Mouse (Mus musculus): Measurements from ENCODE around the gene Cox7a1. TPM values are rescaled to one million over a fixed set of nuclear protein-coding genes. Genes with fewer than 3 reads are reported as not detected.
A peak's percentile ranks its signal among the peaks of the same experiment; 100 is the strongest.
"Not testable (repeated sequence)": the region's sequence is repeated elsewhere in the genome, so short reads cannot be mapped to it uniquely, and the experiment has no call there.

Cox7a1 gene
- total and polyA plus RNA-seq, 2 experiments from 2014 or later, result 816 to 1,339 TPM

DNA sequence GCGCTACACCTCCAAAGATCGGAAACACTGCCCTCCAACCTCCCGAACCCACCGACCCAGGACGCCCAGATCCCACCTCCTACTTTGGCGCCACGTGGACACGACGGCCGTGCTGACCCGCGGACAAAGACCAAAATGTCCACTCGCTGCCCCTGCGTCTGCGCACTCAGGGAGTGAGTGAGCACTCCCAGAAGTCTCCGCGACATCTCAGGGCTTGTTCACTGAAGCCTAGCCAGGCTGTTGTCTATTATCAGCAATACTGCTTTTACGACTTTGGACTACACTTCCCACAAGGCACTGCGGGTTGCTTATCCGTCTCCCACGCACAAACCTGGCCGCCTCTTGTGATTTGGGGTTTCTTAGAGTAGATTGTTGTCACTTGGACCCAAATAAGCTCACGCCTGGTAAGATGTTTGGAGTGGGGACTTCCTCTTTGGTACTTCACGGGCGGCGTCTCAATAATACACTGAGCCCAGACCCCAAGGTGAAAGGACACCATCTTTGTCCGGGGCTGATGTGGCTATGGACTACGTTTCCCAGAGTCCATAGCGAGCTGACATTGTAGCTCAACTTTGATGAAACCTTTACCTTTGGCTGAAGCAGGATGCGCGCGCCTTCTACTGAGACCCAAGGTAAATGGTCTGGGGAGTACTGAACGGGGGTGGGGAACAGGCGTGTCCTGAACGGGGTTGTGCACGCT is 14.2 kb upstream of the Cox7a1 start, which contains the start of gene Zfp146:
Zfp146 (minus strand) TSS at position 168 of the 700 bp plus-strand sequence.
- WGBS, result under 1% methylated on average over 36 of the region's 36 CpGs
- no peak; the same call in 1 of the 2 replicates for TF ChIP-seq EP300 (IDR thresholded peaks at IDR 0.05; ENCODE audit: low read depth)
- no peak for TF ChIP-seq CTCF (IDR thresholded peaks at IDR 0.05; ENCODE audit: low read depth)

DNA sequence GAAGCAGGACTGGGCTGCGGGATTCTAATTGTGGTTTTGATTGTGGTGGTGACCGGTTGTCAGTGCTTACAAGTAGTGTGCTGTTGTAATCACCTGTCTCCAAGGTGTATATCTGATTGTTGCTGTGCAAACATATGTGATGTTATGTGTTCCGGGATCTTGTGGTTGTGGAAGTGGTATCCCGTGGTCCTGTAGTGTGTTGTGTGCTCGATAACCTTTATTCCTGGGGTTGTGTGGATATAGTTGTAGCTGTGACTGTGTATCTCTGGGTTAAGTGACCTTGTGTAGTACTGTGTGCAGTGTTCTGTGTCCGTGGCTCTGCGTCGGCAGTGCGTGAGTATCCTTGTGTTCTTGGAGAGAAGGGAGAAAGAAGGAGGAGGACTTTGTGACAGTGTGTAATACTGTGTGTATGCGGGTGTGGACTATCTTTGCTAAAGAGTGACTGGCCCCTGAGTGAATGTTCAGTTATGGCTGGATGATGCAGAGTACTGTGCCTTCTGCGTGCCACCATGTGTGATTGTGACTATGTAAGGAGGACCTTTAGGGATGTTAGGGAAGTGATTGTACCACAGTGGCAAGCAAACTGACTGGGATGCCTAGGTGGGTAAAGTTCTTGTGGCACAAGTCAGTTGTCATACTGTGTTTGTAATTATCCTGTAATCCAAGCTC is 13.5 kb upstream of the Cox7a1 start:
- Histone ChIP-seq H3K36me3 (replicated peaks; ENCODE audit: control insufficient read depth, insufficient read depth, low read length) (no peaks in the 10 kb centered on the region), H3K27ac (ENCODE audit: low read depth) (peak overlapping the region; percentile 88), H3K27me3 (ENCODE audit: control insufficient read depth, insufficient read depth, low read length) (no peaks in the 10 kb centered on the region), H3K4me2 (ENCODE audit: low read depth, low read length) (peak overlapping the region; percentile 84), H3K4me3 (ENCODE audit: low read depth, low read length) (peak overlapping the region; percentile 68), H3K9me3 (replicated peaks; ENCODE audit: control insufficient read depth, low read length) (peaks cover 4% of the 10 kb centered on the region; the same call in 1 of the 2 replicates), H3K9ac (replicated peaks; ENCODE audit: low read depth, low read length) (peak overlapping the region; percentile 69), H3K4me1 (ENCODE audit: control insufficient read depth, insufficient read depth) (peaks cover 19% of the 10 kb centered on the region)
- ATAC-seq (ENCODE audit: insufficient read depth, low read depth) (peak; percentile 2), DNase-seq (ENCODE audit: low spot score) (no peak)
- no peak for TF ChIP-seq EP300 (IDR thresholded peaks at IDR 0.05; ENCODE audit: low read depth)
- no peak for TF ChIP-seq CTCF (IDR thresholded peaks at IDR 0.05; ENCODE audit: low read depth)
- 20% methylated on average over 11 of the region's 11 CpGs for WGBS

More for the DNA sequence above, 14.2 kb upstream of the Cox7a1 start, which contains the start of gene Zfp146:
- DNase-seq (ENCODE audit: low spot score) (peak; percentile 98), ATAC-seq (ENCODE audit: insufficient read depth, low read depth) (peak; percentile 96)
- Histone ChIP-seq H3K4me1 (ENCODE audit: control insufficient read depth, insufficient read depth) (peaks cover 19% of the 10 kb centered on the region), H3K27ac (ENCODE audit: low read depth) (peak within 1 kb of the TSS; percentile 88), H3K9me3 (replicated peaks; ENCODE audit: control insufficient read depth, low read length) (peaks cover 4% of the 10 kb centered on the region; the same call in 1 of the 2 replicates), H3K36me3 (replicated peaks; ENCODE audit: control insufficient read depth, insufficient read depth, low read length) (no peaks in the 10 kb centered on the region), H3K4me2 (ENCODE audit: low read depth, low read length) (peak within 1 kb of the TSS; percentile 84), H3K9ac (replicated peaks; ENCODE audit: low read depth, low read length) (peak within 1 kb of the TSS; percentile 69), H3K27me3 (ENCODE audit: control insufficient read depth, insufficient read depth, low read length) (no peaks in the 10 kb centered on the region), H3K4me3 (ENCODE audit: low read depth, low read length) (peak within 1 kb of the TSS; percentile 68)

DNA sequence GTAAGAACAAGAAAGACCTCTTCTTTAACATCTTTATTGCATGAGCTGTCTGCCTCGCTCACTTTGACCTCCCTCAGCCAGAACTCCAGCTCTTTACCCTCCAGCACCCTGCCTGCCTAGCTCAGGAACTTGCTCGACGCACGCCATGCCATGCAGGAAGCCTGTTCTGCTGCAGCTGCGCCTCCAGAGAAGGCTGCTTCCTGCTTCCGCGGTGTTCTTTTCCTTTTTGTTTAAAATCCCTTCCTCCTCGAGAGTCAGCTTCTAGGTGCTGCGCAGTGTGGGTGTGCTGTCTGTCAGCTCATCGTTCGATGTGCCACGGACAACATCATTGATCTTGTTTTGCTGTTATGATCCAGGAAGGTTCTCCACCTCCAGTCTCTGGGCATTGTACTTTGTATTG is 7.5 kb upstream of the Cox7a1 start:
- TF ChIP-seq EP300 (IDR thresholded peaks at IDR 0.05; ENCODE audit: low read depth) (no peak), CTCF (IDR thresholded peaks at IDR 0.05; ENCODE audit: low read depth) (no peak)
- H3K4me3 ChIP-seq (ENCODE audit: low read depth, low read length), result no peak overlapping the region
- WGBS, result 70% methylated on average over 12 of the region's 12 CpGs
- no peaks in the 10 kb centered on the region for H3K4me1 ChIP-seq (ENCODE audit: control insufficient read depth, insufficient read depth)
- H3K9me3 ChIP-seq (replicated peaks; ENCODE audit: control insufficient read depth, low read length), result no peaks in the 10 kb centered on the region
- no peak overlapping the region for H3K9ac ChIP-seq (replicated peaks; ENCODE audit: low read depth, low read length)
- ATAC-seq (ENCODE audit: insufficient read depth, low read depth) (no peak), DNase-seq (ENCODE audit: low spot score) (no peak)
- H3K27ac ChIP-seq (ENCODE audit: low read depth), result no peak overlapping the region
- peaks cover 29% of the 10 kb centered on the region for H3K36me3 ChIP-seq (replicated peaks; ENCODE audit: control insufficient read depth, insufficient read depth, low read length)
- no peak overlapping the region for H3K4me2 ChIP-seq (ENCODE audit: low read depth, low read length)
- H3K27me3 ChIP-seq (ENCODE audit: control insufficient read depth, insufficient read depth, low read length), result no peaks in the 10 kb centered on the region

DNA sequence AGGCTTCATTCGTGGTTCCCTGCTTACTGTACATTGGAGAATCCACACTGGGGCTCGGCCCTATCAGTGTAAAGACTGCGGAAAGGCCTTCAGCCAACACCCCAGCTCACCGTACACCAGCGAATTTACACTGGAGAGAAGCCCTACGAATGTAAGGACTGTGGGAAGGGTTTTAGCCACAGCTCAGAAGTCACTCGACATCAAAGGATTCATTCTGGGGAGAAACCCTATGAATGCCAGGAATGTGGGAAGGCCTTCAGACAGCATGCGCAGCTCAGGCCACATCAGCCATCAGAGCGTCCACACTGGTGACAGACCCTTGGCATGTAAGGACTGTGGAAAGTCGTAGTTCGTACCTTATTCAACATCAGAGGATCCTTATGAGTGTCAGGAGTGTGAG is 5.7 kb upstream of the Cox7a1 start:
- Histone ChIP-seq H3K36me3 (replicated peaks; ENCODE audit: control insufficient read depth, insufficient read depth, low read length) (peaks cover 29% of the 10 kb centered on the region), H3K27me3 (ENCODE audit: control insufficient read depth, insufficient read depth, low read length) (no peaks in the 10 kb centered on the region), H3K9ac (replicated peaks; ENCODE audit: low read depth, low read length) (no peak overlapping the region), H3K9me3 (replicated peaks; ENCODE audit: control insufficient read depth, low read length) (no peaks in the 10 kb centered on the region), H3K27ac (ENCODE audit: low read depth) (no peak overlapping the region), H3K4me3 (ENCODE audit: low read depth, low read length) (no peak overlapping the region), H3K4me1 (ENCODE audit: control insufficient read depth, insufficient read depth) (no peaks in the 10 kb centered on the region), H3K4me2 (ENCODE audit: low read depth, low read length) (no peak overlapping the region)
- 60% methylated on average over 11 of the region's 11 CpGs for WGBS
- ATAC-seq (ENCODE audit: insufficient read depth, low read depth) (no peak), DNase-seq (ENCODE audit: low spot score) (no peak)
- TF ChIP-seq EP300 (IDR thresholded peaks at IDR 0.05; ENCODE audit: low read depth) (no peak), CTCF (IDR thresholded peaks at IDR 0.05; ENCODE audit: low read depth) (no peak)

DNA sequence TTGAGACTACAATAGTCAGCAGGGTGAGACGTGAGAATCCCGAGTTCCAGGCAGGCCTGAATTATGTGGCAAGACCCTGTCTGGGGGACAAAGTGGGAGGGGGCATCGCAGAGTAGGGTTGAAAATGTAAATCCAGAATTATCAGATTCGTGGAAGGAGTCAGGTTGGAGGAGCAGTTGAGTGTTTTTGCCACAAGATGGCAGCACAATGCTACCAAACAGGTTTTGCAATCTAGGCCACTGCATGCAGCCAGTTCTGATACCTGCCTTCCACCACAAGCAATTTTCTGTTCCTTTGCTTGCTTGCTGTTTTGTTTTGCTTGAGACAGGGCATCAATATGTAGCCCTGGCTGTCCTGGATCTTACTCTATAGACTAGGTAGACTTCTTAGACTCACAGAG is 2.6 kb upstream of the Cox7a1 start:
- DNase-seq (ENCODE audit: low spot score) (peak; percentile 67), ATAC-seq (ENCODE audit: insufficient read depth, low read depth) (no peak)
- Histone ChIP-seq H3K9me3 (replicated peaks; ENCODE audit: control insufficient read depth, low read length) (no peaks in the 10 kb centered on the region), H3K36me3 (replicated peaks; ENCODE audit: control insufficient read depth, insufficient read depth, low read length) (peaks cover 26% of the 10 kb centered on the region), H3K4me2 (ENCODE audit: low read depth, low read length) (no peak overlapping the region), H3K27me3 (ENCODE audit: control insufficient read depth, insufficient read depth, low read length) (no peaks in the 10 kb centered on the region), H3K9ac (replicated peaks; ENCODE audit: low read depth, low read length) (no peak overlapping the region), H3K4me3 (ENCODE audit: low read depth, low read length) (no peak overlapping the region), H3K4me1 (ENCODE audit: control insufficient read depth, insufficient read depth) (0 out of 2 replicates have a peak, but pooled peaks cover 6% of the 10 kb centered on the region), H3K27ac (ENCODE audit: low read depth) (no peak overlapping the region)
- TF ChIP-seq CTCF (IDR thresholded peaks at IDR 0.05; ENCODE audit: low read depth) (peak; percentile 85), EP300 (IDR thresholded peaks at IDR 0.05; ENCODE audit: low read depth) (no peak)
- WGBS, result 2% methylated on average over 4 of the region's 4 CpGs

DNA sequence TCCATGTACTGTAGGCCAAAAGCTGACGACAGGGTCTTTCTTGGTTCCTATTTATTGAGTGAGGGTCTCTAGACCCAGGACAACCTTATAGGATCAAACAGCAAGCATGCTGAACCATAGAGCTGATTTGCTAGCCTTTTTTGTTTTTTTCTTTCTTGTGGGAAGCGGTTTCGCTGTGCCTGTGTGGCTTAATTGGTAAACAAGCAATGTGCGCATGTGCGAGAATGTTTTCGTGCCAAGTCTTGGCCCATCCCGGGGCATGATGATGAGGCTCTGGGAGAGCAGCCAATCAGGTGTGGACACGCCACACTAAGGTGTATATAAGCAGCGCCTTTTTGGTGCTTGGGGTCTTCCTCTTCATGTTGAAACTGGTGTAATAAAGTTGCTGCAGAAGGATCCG is 2.0 kb upstream of the Cox7a1 start:
- not testable (repeated sequence) for H3K4me1 ChIP-seq (ENCODE audit: control insufficient read depth, insufficient read depth); H3K9me3 ChIP-seq (replicated peaks; ENCODE audit: control insufficient read depth, low read length); H3K4me2 ChIP-seq (ENCODE audit: low read depth, low read length); H3K27me3 ChIP-seq (ENCODE audit: control insufficient read depth, insufficient read depth, low read length); ATAC-seq (ENCODE audit: insufficient read depth, low read depth); H3K27ac ChIP-seq (ENCODE audit: low read depth); H3K4me3 ChIP-seq (ENCODE audit: low read depth, low read length); H3K9ac ChIP-seq (replicated peaks; ENCODE audit: low read depth, low read length); DNase-seq (ENCODE audit: low spot score)
- 90% methylated on average over 10 of the region's 10 CpGs for WGBS
- peaks cover 26% of the 10 kb centered on the region for H3K36me3 ChIP-seq (replicated peaks; ENCODE audit: control insufficient read depth, insufficient read depth, low read length)

DNA sequence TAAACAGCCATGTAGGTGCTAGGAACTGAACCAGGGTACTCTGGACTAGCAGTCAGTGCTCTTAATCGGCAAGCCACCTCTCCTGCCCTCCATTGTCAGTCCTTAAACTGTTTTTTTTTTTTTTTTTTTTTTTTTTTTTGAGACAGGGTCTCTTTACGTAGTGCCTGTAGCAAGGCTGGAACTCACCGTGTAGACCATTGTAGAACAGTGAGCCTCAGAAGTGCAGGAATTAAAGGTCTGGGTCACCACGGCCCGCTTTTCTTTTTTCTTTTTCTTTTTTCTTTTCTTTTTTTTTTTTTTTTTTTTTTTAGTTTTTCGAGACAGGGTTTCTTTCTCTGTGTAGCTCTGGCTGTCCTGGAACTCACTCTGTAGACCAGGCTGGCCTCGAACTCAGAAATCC is 755 bp upstream of the Cox7a1 start:
- 56% methylated on average over 7 of the region's 7 CpGs for WGBS
- ATAC-seq (ENCODE audit: insufficient read depth, low read depth); H3K9me3 ChIP-seq (replicated peaks; ENCODE audit: control insufficient read depth, low read length); H3K27ac ChIP-seq (ENCODE audit: low read depth); H3K4me3 ChIP-seq (ENCODE audit: low read depth, low read length); H3K27me3 ChIP-seq (ENCODE audit: control insufficient read depth, insufficient read depth, low read length); H3K9ac ChIP-seq (replicated peaks; ENCODE audit: low read depth, low read length); H3K4me1 ChIP-seq (ENCODE audit: control insufficient read depth, insufficient read depth); DNase-seq (ENCODE audit: low spot score): not testable (repeated sequence)
- peaks cover 29% of the 10 kb centered on the region for H3K36me3 ChIP-seq (replicated peaks; ENCODE audit: control insufficient read depth, insufficient read depth, low read length)
- peak overlapping the region; percentile 76 for H3K4me2 ChIP-seq (ENCODE audit: low read depth, low read length)
